Mouse (Mus musculus) megakaryocyte, embryonic 14.5 days (primary cell): Measurements from ENCODE around the gene Pik3c2b.

Experiments used
- FLI1 ChIP-seq: IDR thresholded peaks from 2 replicates; pipeline ENCODE4 v1.6.1; 2012; ENCODE audit warnings: low read length, inconsistent platforms, mixed read lengths
- GATA1 ChIP-seq: IDR thresholded peaks from 3 replicates; pipeline ENCODE4 v1.6.1; 2012; ENCODE audit warnings: mixed read lengths, low read length, inconsistent platforms, borderline replicate concordance

GRCm38 (mm10) chr1:133119931-133120712, 74.7 kb downstream of the Pik3c2b start:
- TF ChIP-seq GATA1 (no peak), FLI1 (no peak)
